Mouse (Mus musculus): Measurements from ENCODE around the gene Corin. TPM values are rescaled to one million over a fixed set of nuclear protein-coding genes. Genes with fewer than 3 reads are reported as not detected.

Gene Corin
- total RNA-seq, 2 experiments from 2014 or later: 117 to 153 TPM

- no peak for DNase-seq
These were observed 174.8 kb downstream of the Corin start for GRCm38 (mm10) chr5:72329453-72329852.

GRCm38 (mm10) chr5:72315282-72315681 lies 189.0 kb downstream of the Corin start:
- DNase-seq: no peak

- DNase-seq: no peak
These were observed 205.7 kb downstream of the Corin start for GRCm38 (mm10) chr5:72298418-72299104.

GRCm38 (mm10) chr5:72285077-72285476 lies 219.2 kb downstream of the Corin start:
- DNase-seq: no peak

GRCm38 (mm10) chr5:72282907-72283306 lies 221.4 kb downstream of the Corin start:
- DNase-seq: no peak

GRCm38 (mm10) chr5:72269652-72270051 lies 234.6 kb downstream of the Corin start:
- DNase-seq: peak; percentile 31 to 66

GRCm38 (mm10) chr5:72269204-72269603 lies 235.1 kb downstream of the Corin start:
- DNase-seq: no peak

GRCm38 (mm10) chr5:72266955-72267535 lies 237.2 kb downstream of the Corin start:
- DNase-seq: no peak

GRCm38 (mm10) chr5:72264195-72264751 lies 240.0 kb downstream of the Corin start:
- DNase-seq: no peak

- peak; percentile 37 for DNase-seq
These were observed 242.4 kb downstream of the Corin start for GRCm38 (mm10) chr5:72261802-72262324.

GRCm38 (mm10) chr5:72259298-72259621 lies 245.0 kb downstream of the Corin start:
- DNase-seq: no peak

- no peak for DNase-seq
These were observed 245.6 kb downstream of the Corin start for GRCm38 (mm10) chr5:72258409-72259297.

- DNase-seq: peak in 1 of 2 experiments; percentile 21
These were observed 247.2 kb downstream of the Corin start for GRCm38 (mm10) chr5:72257084-72257483.

- no peak for DNase-seq
These were observed 249.3 kb downstream of the Corin start for GRCm38 (mm10) chr5:72254958-72255357.

- DNase-seq: no peak
These were observed 254.1 kb downstream of the Corin start for GRCm38 (mm10) chr5:72250180-72250579.

Other genes starting within 250 kb of the Corin start
- 1 to 10 TPM; 3.6 to 4.9 TPM for gene Nfxl1, start 55.2 kb upstream of the Corin start, total RNA-seq (2021)
- gene Zar1, start 76.8 kb upstream of the Corin start, total RNA-seq (2021): not detected
- gene Gm5868, start 83.1 kb upstream of the Corin start, total RNA-seq (2021): not detected
- under 1 TPM in 1 of 2 experiments, not detected in 1; 0.18 TPM for gene Cnga1, start 139.8 kb upstream of the Corin start, total RNA-seq (2021)
- not detected for gene Nipal1, start 143.3 kb upstream of the Corin start, total RNA-seq (2021)
- under 1 TPM; 0.10 to 0.51 TPM for gene Txk, start 248.3 kb upstream of the Corin start, total RNA-seq (2021)